Mouse (Mus musculus): ENCODE results near the gene Trnt1.

Gene Trnt1

DNA sequence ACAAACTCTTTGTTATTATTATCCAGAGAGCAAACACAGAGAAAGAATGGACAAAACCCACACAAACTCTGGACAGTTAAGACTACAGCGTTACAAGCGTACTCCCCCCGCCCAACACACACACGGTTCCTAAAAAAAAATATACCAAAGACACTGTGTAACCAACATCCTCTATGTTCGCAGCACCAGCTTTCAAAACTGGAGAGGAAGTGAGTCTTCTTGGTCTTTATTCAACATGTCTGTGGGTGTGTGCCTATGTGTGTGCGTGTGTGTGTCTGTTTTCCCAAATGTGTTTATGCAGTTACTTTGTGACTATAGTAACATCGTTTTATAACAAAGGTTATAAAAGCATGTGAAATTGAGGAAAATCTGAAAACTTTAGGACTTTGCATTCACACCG lies 22.5 kb downstream of the Trnt1 start:
- DNase-seq, result no peak

DNA sequence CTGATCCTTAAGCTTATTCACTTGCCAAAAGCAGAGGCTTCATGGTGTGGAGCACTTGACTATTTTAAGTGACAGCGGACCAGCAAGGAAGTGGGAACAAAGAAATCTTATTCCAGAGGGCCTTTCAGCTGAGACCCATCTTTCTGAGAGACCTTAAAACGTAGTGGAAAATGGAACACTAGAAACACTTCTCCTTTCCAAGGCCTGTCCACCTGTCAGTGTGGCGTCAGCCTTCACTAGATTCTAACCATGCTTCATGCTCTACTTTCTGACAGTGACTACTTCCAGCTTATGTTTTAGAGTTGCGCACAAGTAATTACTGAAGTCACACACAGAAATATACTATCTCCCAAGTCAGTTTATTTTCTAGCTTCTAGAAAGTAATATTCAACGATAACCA lies 23.6 kb downstream of the Trnt1 start:
- DNase-seq, result no peak

DNA sequence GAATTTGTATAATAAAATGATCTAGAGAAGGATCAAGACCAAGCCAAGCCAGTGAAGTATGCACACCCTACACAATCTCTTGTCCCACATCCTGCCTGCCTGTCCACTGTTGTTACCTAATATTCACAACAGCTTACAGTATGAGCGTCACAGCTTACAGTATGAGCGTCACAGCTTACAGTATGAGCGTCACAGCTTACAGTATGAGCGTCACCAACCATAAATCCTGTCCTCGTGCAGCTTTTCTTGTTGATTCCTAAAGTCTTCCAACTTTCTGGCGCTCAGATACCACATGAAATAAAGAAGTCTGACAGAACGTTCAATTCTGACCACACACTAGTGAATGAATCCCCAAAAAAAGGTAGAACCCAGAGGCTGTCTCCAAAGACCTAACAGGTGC lies 24.2 kb downstream of the Trnt1 start:
- DNase-seq, result no peak

GRCm38 (mm10) chr6:106793621-106794020 lies 24.7 kb downstream of the Trnt1 start:
- DNase-seq, result no peak

GRCm38 (mm10) chr6:106794094-106794814 lies 25.3 kb downstream of the Trnt1 start:
- DNase-seq, result no peak

- peak; percentile 93 for DNase-seq
These were observed 30.7 kb downstream of the Trnt1 start, which contains the start of gene Crbn for GRCm38 (mm10) chr6:106799333-106800226. Gene Crbn (minus strand): TSS chr6:106800077.

DNA sequence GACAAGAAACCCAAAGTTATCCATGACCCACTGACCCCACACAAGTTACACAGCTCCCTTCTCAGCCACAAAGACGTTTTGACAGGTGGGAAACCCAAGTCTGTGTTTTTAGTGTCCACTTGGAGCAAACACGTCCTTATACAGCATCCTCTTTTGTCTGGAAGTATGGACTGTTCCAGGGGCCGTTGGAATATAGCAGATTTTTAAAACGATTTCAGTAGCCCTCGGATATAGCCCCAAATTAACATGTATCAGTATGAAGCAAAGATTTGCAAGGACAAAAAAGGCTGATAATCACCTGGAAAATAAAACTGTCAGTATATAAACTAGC lies 31.3 kb downstream of the Trnt1 start:
- no peak for DNase-seq

DNA sequence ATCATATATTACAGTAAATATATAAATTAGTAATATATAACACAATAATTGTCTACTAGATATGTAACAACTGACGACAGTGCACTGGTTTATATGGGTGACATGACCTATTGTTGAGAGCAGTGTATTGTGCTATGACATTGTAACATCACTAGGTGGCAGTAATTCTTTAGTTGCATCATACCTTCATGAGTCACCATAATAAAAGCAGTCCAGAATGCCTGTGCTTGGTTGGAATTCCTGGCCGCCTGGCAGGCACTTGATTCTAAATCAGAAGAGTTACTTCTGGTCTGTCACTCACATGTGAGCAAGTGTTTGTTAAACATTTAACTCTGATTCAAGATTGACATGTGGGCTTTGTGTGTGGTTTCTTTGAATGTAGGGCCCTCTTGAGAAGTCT lies 36.0 kb downstream of the Trnt1 start:
- DNase-seq, result peak; percentile 85

GRCm38 (mm10) chr6:106809161-106809560 lies 40.2 kb downstream of the Trnt1 start:
- DNase-seq, result no peak

DNA sequence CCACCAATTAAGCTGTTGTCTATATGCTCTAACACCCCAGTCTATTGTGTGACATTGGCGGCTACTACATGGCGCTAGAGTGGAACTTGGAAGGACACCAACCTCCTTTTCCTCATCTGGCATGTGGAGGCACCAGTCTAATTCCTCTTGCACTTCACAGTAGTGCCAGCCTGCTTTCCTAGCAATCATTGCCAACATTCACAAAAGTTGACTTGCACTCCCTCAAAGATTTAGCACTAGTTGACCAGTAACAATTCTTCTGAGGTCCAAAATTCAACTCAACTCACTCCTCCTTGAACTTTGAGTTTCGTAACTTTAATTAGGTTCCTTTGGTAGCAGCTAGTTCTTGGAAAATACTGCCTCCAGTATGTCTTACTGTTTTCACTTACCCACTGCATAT lies 41.8 kb downstream of the Trnt1 start:
- DNase-seq, result no peak

GRCm38 (mm10) chr6:106819246-106819645 lies 50.3 kb downstream of the Trnt1 start:
- no peak for DNase-seq

GRCm38 (mm10) chr6:106819906-106820305 lies 51.0 kb downstream of the Trnt1 start:
- no peak for DNase-seq

GRCm38 (mm10) chr6:106820566-106820965 lies 51.6 kb downstream of the Trnt1 start:
- DNase-seq, result no peak

GRCm38 (mm10) chr6:106822329-106822728 lies 53.4 kb downstream of the Trnt1 start:
- peak; percentile 82 for DNase-seq
